Mouse (Mus musculus) retina, adult 2 months (tissue): Measurements from ENCODE around the gene Pip4k2c.

ENCODE experiments used
- DNase-seq: peaks from one replicate; pipeline ENCODE4 v3.0.0-alpha.2; 2012; ENCODE audit warnings: low read depth, low spot score

Gene Pip4k2c

DNA sequence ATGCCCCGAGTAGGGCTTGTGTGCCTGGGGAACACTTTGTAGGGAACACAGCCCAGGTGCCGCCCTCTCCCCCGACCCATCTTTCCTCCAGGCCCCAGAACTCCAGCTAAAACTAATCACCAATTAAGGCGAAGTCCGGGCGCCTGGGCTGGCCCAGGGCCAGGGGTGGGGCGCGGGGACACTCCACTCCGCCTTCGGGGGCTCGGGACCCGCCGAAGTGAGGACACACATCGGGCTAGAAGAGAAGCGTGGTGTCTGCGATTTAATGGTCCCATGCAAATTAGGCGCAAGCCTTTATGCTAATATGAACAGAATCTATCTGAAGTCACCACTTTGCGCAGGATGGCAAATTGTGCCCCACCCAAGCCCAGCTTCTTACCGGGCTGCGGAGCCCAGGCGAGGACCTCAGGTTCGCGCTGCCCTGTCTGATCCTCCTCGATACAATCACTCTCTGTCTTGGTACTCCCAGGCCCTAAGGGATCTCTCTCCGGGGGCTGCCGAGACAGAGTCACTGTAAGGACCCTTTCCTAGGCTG is 22.2 kb downstream of the Pip4k2c start:
- no peak for DNase-seq

DNA sequence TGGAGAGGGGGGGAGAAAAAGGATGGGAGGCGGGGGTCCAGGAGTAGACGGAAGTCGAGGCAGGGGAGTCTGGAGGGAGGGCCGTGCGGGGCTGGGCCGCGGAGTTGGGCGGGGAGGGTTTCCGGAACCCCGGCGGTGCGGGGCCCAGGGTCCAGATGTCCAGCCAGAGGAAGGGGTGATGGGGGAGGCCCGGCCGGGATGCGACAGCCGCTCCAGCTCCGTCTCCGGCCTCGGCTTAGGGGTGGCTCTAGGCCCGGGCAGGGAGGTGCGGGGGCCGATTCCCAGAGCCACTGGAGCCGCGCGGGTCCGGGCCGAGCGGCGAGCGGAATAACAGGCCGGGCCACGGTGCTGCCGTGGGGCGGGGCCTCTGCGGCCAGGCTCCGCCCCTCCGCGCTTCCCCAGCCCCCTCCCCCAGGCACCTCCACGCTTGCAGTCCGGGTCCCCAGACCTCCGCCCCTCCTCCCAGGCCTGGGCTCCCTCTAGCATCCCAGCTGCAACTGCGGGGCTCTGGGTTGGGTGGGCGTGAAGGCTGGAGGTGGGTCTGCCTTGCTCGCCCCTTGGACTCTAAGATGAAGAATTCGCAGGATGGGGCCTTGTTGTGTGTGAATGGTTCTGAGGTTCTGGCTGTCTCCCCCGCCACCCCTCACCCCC is 22.8 kb downstream of the Pip4k2c start:
- no peak for DNase-seq

DNA sequence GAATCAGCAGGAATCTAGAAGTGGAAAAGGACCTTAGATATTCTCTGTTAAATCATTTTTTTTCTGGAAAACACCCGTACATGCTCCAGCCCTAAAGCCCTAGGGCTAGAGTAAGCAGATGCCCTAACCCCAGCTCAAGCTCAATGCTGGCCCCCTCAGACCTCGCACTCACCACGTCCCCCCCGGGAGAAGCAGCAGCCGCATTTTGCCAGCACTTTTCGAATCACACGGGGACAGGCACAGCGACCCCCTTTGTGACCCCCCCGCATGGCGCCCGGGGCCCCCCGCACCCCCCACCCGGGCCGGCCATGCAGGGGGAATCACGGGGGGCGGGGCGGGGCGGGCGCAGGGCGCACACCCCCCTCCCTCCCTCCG is 23.3 kb downstream of the Pip4k2c start:
- no peak for DNase-seq

DNA sequence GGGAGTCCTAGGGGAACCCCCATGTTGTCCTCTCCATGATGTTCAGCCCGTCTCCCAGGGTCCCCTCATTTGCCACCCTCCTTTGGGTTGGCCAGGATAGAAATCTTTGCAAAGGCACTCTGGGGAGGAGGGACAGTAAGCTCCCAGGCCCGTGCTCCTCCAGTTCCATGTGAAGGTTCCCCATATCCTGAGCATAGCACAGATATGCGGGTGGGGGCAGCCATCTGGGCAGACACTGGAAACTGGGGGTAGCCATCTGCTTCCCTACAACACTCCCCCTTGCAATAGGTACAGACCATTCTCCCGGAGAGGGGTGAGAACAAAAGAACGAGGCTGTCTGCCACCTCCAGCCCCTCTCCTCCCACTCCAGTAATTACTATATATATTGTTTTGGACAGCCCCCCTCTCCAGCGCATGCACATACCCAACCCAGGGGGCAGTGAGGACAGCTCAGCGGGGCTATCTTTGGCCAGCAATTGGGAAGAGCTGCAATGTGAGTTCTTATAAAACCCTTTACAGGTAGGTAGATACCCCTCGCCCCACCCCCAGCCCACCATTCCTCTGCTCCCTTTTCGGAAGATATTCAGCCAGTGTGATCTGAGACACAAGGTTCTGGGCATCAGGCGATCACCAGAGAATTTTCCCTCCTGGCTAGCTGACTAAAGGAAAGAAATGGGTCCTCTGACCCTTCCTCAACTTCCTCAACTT is 23.9 kb downstream of the Pip4k2c start:
- DNase-seq: no peak

DNA sequence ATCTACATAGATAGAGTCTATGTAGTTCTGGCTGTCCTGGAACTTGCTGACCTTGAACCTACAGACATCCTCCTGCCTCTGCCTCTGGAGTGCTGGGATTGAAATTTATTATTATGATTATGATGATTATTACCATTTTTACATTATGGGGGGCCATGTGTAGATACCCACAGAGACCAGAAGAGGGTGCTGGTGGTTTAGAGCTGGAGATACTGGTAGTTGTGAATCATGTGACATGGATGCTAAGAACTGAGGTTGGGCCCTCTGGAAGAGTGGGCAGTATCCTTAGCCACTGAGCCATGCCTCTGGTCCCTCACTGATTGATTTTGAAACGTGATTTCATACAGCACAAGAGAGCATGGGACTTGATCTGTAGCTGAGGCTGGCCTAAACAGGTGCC is 24.9 kb downstream of the Pip4k2c start:
- DNase-seq: no peak

DNA sequence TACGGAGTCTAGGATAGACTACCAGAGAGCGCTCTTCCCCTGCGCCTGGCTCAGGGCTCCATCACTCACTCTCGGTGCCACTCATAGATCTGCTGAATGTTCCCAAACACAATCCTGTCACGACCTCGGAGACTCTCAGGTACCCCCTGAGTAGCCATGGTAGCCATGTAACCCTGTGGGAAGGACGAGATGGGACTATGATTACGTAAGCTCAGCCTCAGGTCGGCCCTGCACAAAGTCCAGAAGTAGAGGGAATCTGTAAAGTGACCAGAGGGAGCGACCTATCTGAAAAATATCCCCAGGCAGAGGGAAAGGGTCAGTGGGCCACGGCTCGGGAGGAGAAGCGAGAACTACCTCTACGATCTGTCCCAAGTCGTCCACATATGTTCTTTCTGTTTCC is 25.9 kb downstream of the Pip4k2c start:
- DNase-seq: no peak

DNA sequence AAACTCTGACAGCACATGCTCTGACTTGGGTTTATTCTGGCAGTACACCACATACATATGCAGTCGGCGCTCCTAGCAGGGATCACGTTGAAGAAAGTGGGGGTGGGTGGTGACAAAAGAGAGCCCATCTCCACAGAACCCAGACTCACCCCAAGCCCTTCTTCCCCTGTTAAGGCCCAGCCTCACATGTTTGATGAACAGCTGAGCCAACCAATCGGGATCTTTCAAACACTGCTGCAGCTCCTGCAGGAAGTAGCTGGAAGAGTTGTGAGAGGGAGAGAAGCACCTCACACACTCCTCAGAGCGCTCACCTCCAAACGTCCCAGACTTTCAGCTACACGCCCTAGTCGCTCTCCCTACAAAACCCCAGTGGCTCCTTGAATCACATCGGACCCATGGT is 26.3 kb downstream of the Pip4k2c start:
- no peak for DNase-seq

DNA sequence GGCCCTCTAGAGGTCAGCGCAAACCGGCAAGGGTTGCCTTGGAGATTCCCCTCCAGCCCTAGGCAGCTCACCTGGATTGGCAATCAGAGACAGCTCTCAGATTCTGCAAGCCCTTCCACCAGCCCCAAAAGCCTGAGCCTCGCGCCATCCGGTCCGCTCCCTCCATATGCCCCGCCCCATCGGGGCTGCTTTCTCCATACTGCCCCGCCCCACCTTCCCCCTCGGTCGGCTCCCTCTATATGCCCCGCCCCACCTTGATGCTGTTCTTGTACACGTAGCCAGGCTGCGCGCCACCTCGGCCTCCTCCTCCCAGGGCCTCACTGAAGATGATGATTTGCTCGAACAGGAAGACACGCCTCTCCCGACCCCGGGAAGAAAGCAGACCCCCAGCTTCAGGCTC is 27.6 kb downstream of the Pip4k2c start:
- no peak for DNase-seq

DNA sequence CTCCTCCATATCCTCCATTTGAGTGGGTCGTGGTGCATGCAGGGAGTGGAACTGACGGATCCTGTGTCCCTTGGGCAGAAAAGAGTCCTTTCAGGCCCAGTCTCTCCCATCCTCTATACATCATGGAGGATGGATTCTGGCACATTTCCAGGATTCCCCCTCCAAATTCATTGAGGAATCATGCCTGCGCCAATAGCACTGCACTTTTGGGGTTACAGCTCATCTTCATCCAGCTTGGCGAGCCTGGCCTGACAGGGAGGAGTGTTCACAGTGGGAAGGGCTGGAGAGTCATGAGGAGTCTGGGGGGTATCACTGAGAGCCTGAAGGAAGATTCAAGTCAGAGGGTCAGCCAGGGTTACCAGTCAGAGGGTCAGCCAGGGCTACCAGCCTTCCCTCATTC is 28.8 kb downstream of the Pip4k2c start:
- no peak for DNase-seq

DNA sequence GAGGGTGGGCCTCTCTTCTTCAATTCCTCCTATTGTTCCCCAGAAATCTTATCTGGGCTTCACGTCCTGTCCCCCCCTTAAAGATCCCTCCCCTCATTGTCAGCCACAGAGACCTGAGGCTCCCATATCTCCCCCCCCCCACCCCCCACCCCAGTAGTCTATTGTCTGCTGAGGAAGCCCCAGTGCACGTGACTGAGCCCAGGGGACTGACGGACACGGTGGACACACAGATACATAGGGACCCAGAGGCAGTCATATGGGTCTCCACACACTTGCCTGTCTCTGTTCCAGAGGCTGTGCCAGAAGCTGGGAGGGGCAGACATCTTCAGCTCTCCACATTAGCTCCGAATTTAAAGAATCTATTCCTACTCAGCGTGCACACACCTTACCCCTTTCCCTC is 29.8 kb downstream of the Pip4k2c start:
- DNase-seq: no peak

DNA sequence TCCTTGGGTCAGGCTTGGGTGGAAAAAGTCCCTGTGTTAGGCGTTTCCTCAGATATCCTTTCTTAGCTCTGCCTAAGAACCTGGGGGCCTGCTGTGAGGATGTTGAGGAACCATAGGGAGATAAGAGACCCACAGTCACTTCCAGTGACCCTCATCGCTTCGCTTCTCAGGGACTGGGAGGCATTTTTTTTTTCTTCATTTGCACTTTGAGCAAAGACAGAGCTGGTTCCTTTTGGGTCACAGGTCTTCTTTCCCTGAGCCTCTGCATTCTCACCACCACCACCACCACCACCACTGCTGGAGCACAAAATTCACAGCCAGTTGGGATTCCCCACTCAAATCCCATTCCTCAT is 30.7 kb downstream of the Pip4k2c start:
- no peak for DNase-seq

DNA sequence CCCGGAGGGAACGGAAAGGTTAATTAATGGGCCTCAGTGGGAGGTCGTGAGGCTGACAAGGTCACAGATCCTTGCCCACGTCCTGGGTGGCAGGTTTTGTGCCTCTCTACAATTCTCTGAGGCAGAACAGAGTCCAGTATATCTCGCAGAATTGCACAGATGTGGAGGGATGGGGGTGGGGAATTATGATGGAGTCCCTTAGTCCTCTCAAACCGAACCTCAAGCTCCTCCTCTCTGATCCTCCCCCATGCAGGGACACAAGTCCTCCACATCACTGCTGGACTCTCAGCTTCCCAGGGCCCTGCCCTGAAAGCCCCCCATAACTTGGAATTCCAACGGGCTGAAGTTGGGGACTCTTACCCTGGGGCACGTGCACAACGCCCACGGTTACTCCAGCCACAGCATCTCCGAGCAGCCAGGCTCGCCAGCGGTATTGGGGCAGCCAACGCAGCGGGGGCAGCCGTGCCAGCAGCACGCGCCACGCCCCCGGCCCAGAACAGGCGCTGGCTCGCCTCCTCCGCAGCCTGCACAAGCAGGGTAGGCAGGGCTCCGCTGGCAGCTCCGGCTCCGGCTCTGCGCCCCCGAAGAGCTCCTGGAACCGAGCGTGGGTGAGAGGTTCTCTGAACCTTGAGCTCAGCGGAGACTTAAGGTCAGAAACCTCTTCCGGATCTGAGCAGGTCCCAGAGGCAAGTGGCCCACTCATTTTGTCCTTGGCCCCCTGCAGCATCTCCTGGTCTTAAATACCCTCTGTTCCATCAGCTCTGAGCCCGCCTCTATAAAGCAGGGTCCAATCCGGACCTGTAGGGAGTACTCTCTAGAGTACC is 31.3 kb downstream of the Pip4k2c start, which contains the start of gene Slc26a10:
Gene Slc26a10 (minus strand): TSS at position 775 of the 824 bp plus-strand sequence.
- no peak for DNase-seq

DNA sequence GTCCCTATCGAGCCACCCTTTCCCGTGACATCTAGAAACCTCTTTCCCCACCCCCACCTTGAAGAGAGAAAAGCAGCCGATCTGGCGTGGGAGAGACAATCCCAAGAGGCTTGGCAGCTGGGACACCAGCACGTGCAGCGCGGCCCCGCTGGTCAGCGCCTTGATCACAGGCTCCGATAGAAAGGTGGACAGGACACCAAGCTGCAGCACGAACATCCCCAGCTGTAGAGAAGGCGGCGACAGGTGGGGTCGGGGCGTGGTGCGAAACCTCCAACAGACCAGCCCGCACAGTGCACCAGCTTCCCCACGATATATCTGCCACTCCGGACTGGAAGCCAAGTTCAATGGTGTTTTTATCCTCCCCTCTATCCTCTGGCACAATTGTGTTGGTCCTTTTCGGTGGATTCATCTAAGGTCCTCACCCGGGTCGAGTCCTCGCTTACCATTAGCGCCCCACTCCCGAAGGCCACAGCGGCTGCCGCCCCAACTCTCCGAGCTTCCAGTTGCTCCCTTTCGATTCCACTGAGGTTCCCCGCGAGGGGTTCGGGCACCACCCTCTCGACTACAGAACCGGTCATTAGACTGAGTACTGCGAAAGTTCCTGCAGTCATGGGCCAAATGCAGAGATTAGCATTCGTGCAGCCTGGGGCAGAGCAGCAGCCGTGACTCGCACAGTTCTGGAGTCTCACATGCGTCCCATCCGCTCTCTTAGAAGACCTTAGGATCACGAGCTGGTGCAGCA is 32.9 kb downstream of the Pip4k2c start:
- DNase-seq: no peak

DNA sequence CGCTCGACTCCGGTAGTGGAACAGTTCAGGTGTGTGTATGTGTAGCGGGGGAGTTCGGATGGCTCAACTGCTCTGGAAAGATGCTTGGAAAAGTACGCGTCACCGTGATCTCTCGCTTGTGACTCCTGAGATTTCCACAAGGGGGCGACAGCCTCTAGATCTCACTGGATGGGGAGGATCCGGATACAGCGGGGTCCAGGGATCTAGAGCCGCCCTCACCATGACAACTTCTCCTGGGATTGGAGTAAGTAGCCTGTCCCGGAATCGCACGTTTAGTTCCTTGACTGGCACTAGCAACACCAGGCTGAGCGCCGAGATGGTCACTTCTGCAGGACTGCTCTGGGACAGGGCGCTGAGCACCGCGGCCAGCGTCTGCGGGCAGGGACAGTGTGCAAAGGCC is 33.7 kb downstream of the Pip4k2c start:
- DNase-seq: peak; percentile 69

DNA sequence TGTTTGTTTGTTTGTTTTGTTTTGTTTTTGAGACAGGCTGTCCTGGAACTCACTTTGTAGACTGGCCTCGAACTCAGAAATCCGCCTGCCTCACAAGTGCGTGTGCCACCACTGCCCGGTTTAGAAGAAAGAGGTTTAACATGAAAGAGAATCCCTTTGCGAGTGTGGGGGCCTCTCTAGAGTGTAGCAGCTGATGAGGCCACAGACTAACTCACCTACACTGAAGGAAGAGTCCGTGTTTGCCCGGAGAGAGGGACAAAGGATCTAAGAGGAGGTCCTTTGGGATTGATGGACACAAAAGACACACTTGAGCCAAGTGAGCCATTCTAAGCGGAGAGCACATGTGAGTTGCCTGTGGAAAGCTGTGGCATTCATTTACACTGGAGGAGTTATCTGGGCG is 34.1 kb downstream of the Pip4k2c start:
- DNase-seq: no peak

DNA sequence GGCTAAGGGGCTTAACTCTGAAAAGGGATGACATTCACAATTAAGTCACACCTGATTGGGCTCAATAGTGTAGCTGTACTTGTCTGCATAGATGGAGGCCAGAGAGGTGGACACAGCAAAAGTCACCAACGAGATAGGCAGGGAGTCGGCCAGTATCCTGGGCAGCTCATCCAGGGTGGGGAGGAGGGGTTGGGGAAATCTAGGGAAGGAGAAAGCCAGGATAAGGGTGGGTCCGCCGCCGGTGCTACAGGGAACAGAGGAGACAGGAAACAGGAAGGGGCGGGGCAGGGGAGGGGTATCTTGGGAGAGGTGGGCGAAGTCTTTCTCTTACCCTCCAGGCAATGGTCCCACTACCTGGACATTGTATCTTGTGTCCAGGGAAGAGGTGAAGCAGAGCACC is 34.6 kb downstream of the Pip4k2c start:
- DNase-seq: no peak

DNA sequence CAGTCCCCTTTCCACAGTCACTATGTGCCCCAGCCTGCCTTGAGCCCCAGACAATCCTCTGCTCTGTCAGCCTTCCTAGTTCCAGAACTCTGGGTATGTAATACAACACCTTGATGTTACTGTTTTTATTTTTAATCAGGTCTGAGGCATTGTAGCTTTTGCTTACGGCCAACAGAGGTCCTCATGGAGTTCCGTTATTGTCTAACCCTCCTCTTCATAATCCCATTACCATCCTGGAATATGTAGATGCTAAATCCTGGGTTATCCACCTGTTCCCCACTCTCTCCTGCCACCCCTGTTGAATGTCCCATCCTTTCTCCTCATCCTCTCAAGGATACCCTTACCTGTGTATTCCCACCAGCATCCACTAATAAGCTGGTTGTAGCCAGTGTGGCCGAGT is 35.2 kb downstream of the Pip4k2c start:
- no peak for DNase-seq

DNA sequence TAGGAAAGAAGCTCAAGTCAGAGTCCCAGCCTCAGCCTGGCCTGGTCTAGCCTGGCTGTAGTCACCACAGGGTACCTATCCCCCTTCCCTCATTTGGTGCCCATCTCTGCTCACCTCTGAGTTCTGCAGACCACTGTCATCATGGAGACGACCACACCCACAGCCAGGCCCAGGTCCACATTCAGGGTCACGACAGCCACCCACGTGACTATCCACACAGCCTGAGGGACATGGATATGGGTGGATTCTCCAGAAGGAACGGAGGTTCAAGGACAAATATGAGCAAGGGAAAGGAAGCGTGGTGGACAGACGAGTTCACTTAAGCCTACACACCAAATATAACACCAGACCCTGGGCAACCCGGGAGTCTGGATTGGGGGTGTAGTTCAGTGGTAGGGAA is 37.2 kb downstream of the Pip4k2c start:
- DNase-seq: no peak

DNA sequence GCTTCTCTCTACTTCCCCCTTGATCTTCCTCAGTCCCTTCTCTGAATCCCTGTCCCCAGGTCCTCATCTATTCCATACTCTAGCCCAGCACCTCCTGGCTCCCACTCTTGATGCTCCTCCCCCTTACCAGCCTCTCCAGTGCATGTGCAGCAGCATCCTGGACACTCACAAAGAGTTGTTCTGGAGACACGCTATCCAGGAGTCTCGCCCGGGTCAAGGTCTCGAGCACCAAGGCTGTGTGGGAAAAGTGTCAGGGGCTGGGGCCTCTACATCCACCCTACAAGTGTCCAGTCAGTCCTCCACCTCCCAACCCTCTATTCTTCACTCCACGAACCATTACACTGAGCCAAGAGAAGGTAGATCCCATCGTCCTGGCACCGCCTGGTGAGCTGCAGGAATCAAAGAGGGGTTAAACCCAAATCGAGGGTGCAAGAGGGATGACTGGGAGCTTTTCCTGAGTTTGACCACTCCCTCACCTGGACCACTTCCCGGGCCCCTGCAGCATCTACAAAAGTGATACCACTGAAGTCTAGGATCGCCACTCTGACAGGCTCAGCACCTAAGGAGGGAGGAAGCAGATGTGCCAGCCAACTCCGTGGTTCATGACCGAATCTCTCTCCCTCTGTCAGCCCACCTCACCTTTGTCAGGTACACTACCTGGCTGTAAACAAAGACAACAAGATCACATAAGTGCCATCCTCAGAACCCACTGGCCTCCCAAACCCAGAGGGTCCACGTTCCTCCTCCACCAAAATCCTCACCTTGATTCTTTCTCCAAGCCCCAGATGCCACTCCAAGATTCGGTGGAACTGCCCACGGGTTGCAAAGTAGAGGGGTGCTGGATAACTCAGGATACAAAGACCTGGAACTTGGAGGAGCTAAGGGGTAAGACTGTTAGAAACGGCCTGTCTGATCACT is 38.0 kb downstream of the Pip4k2c start:
- DNase-seq: no peak

DNA sequence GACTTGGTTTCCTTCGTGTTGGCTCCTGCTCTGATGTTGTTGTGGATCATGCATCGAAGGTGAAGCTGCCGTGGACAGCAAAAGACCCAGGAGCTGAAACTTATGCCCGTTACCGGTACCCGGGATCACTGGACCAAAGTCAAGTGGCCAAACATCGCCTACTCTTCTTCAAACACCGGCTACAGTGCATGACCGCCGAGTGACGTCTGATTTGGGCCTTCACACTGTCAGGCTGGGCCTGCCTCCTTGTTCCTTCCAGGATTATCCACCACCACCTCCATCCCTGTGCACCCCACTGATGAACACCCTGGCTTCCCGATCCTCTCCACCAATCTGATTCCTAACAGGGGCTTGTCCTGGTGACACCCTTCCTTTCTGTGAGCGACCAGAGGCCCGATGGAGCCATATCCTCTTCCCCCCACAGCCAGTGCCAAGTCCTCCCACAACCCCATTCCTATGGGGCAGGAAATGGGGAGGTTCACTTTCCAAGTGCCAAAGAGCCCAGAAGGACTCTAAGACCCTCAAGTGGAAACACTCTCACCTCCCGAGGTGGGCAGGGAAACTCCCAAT is 39.7 kb downstream of the Pip4k2c start:
- no peak for DNase-seq
